Comparison of ENCODE assay signal across 18 mouse cellular contexts in genomic region chr13:85471340-85471739, GRCm38 (mm10).
DNase-seq lines count a peak whose midpoint lies in the region; ATAC-seq and TF ChIP-seq lines count a peak whose summit lies in the region.
"Had no signal": no experiment of that assay in that cellular context is flagged by ENCODE, and none has a peak within 500 bp of the region (broad histone marks: within the 10 kb centered on the region; RNA-seq: fewer than 3 reads in every experiment).

No protein-coding gene starts in this region.

- no peaks in the 10 kb centered on the region for H3K9me3 ChIP-seq in forebrain, embryonic 13.5 days (replicated peaks)
- no peaks in the 10 kb centered on the region for H3K9me3 ChIP-seq in forebrain, embryonic 10.5 days
- H3K9me3 ChIP-seq in intestine, postnatal 0 days (ENCODE audit: control insufficient read depth), result no peaks in the 10 kb centered on the region
- H3K9me3 ChIP-seq: embryonic facial prominence, embryonic 12.5 days; heart, embryonic 15.5 days; neural tube, embryonic 12.5 days had no signal

- no peak overlapping the region for H3K4me2 ChIP-seq in forebrain, embryonic 13.5 days
- no peak overlapping the region for H3K4me2 ChIP-seq in intestine, postnatal 0 days (replicated peaks; ENCODE audit: low read depth)
- H3K4me2 ChIP-seq: embryonic facial prominence, embryonic 12.5 days; heart, embryonic 15.5 days; neural tube, embryonic 12.5 days had no signal

- WGBS in forebrain, embryonic 13.5 days, result 88% methylated on average over 5 of the region's 5 CpGs
- WGBS in forebrain, embryonic 10.5 days, result 95% methylated on average over 5 of the region's 5 CpGs
- WGBS in intestine, postnatal 0 days, result 86% methylated on average over 5 of the region's 5 CpGs

- H3K4me1 ChIP-seq in forebrain, embryonic 13.5 days, result no peaks in the 10 kb centered on the region
- no peaks in the 10 kb centered on the region for H3K4me1 ChIP-seq in forebrain, embryonic 10.5 days
- no peaks in the 10 kb centered on the region for H3K4me1 ChIP-seq in intestine, postnatal 0 days (replicated peaks; ENCODE audit: control insufficient read depth, insufficient read depth, low read length)
- H3K4me1 ChIP-seq: embryonic facial prominence, embryonic 12.5 days; neural tube, embryonic 12.5 days had no signal

- no peak overlapping the region for H3K9ac ChIP-seq in forebrain, embryonic 13.5 days
- H3K9ac ChIP-seq in intestine, postnatal 0 days (ENCODE audit: low read depth, low read length), result no peak overlapping the region
- H3K9ac ChIP-seq: embryonic facial prominence, embryonic 12.5 days; heart, embryonic 15.5 days; neural tube, embryonic 12.5 days had no signal

- H3K27me3 ChIP-seq in forebrain, embryonic 13.5 days, result no peaks in the 10 kb centered on the region
- H3K27me3 ChIP-seq in forebrain, embryonic 10.5 days (ENCODE audit: poor library complexity, severe bottlenecking), result no peaks in the 10 kb centered on the region
- no peaks in the 10 kb centered on the region for H3K27me3 ChIP-seq in intestine, postnatal 0 days (replicated peaks; ENCODE audit: control insufficient read depth, insufficient read depth, low read length)
- H3K27me3 ChIP-seq: CH12.LX; embryonic facial prominence, embryonic 12.5 days; heart, embryonic 15.5 days; neural tube, embryonic 12.5 days had no signal

- H3K27ac ChIP-seq in forebrain, embryonic 13.5 days, result no peak overlapping the region
- no peak overlapping the region for H3K27ac ChIP-seq in forebrain, embryonic 10.5 days
- no peak overlapping the region for H3K27ac ChIP-seq in intestine, postnatal 0 days (ENCODE audit: low read depth, low read length)
- H3K27ac ChIP-seq: embryonic facial prominence, embryonic 12.5 days; heart, embryonic 15.5 days; neural tube, embryonic 12.5 days had no signal

- no peak for TF ChIP-seq CTCF in intestine, postnatal 0 days (IDR thresholded peaks at IDR 0.05; ENCODE audit: low read depth)

- no peak overlapping the region for H3K4me3 ChIP-seq in forebrain, embryonic 13.5 days
- H3K4me3 ChIP-seq in forebrain, embryonic 10.5 days, result no peak overlapping the region
- H3K4me3 ChIP-seq in intestine, postnatal 0 days (ENCODE audit: low read depth, low read length), result no peak overlapping the region
- H3K4me3 ChIP-seq: embryonic facial prominence, embryonic 12.5 days; heart, embryonic 15.5 days; neural tube, embryonic 12.5 days had no signal

- intact Hi-C loops in left cerebral cortex, postnatal 4 days (cut with DNase I), result no loop called here
- intact Hi-C loops in left cerebral cortex, postnatal 25 days (cut with DNase I), result no loop called here

- no peaks in the 10 kb centered on the region for H3K36me3 ChIP-seq in forebrain, embryonic 13.5 days (ENCODE audit: poor library complexity, severe bottlenecking)
- H3K36me3 ChIP-seq in forebrain, embryonic 10.5 days (replicated peaks), result no peaks in the 10 kb centered on the region
- H3K36me3 ChIP-seq in intestine, postnatal 0 days (ENCODE audit: control insufficient read depth, insufficient read depth), result no peaks in the 10 kb centered on the region
- H3K36me3 ChIP-seq: embryonic facial prominence, embryonic 12.5 days; heart, embryonic 15.5 days; neural tube, embryonic 12.5 days had no signal

- no peak for DNase-seq in forebrain, embryonic 10.5 days (ENCODE audit: extremely low spot score, low spot score)
- peak; percentile 11 for DNase-seq in left cerebral cortex, postnatal 4 days
- no peak for DNase-seq in left cerebral cortex, postnatal 25 days (ENCODE audit: low spot score in 2 of 2)
- DNase-seq in layer of hippocampus, adult 11-12 months (ENCODE audit: low spot score), result peak; percentile 78
- peak; percentile 17 to 62 for DNase-seq in layer of hippocampus, postnatal 25 days (ENCODE audit: extremely low spot score in 1 of 2, low spot score in 1 of 2)
- no peak for DNase-seq in heart, adult 8-10 months (ENCODE audit: low spot score)
- DNase-seq: cerebellum, adult 11 months; heart, adult 18-20 months; kidney, adult 9 months; kidney, postnatal 4 days; lung, postnatal 36 days; thymus, postnatal 4 days had no signal

- peak; percentile 58; the same call in 1 of the 2 replicates for ATAC-seq in forebrain, embryonic 13.5 days
- ATAC-seq in intestine, postnatal 0 days, result no peak

Comparison
In these comparisons a context has a peak if more than half of its experiments do, and no peak if none do; other contexts are left out.
1. DNase-seq: peak in left cerebral cortex, postnatal 4 days (single experiment), layer of hippocampus, adult 11-12 months (single experiment) and layer of hippocampus, postnatal 25 days (2 of 2); none in forebrain, embryonic 10.5 days (single experiment), left cerebral cortex, postnatal 25 days (0 of 2) and heart, adult 8-10 months (single experiment).